Mouse (Mus musculus): ENCODE data around the gene Myo1e. TPM values are rescaled to one million over a fixed set of nuclear protein-coding genes. Genes with fewer than 3 reads are reported as not detected.
A peak's percentile ranks its signal among the peaks of the same experiment; 100 is the strongest.

The Myo1e gene
- 10 to 100 TPM in 1 of 2 experiments, 1 to 10 TPM in 1; 9.7 to 11.2 TPM for total RNA-seq (2021)
- long read RNA-seq, experiment 1, full-length matches to known transcripts: 4 of 13 reads
- long read RNA-seq, experiment 1, partial matches to known transcripts: 0 of 13 reads
- long read RNA-seq, experiment 1, other reads (novel, unspliced or antisense): 9 of 13 reads
- long read RNA-seq, experiment 2, full-length matches to known transcripts: 4 of 15 reads
- long read RNA-seq, experiment 2, partial matches to known transcripts: 1 of 15 reads
- long read RNA-seq, experiment 2, other reads (novel, unspliced or antisense): 10 of 15 reads

GRCm38 (mm10) chr9:70207151-70207831, at the start of gene Myo1e:
Gene Myo1e, plus strand, starts transcription at chr9:70207350.
- DNase-seq: peak; percentile 94 to 97

GRCm38 (mm10) chr9:70160071-70160470, 47.1 kb upstream of the Myo1e start:
- DNase-seq: no peak

- DNase-seq: peak in 1 of 2 experiments; percentile 5
These were observed 38.2 kb upstream of the Myo1e start for GRCm38 (mm10) chr9:70168973-70169372.

GRCm38 (mm10) chr9:70174291-70174848, 32.8 kb upstream of the Myo1e start:
- DNase-seq: no peak

GRCm38 (mm10) chr9:70174896-70175295, 32.3 kb upstream of the Myo1e start:
- no peak for DNase-seq

GRCm38 (mm10) chr9:70176291-70176690, 30.9 kb upstream of the Myo1e start:
- no peak for DNase-seq

GRCm38 (mm10) chr9:70181719-70182118, 25.4 kb upstream of the Myo1e start:
- no peak for DNase-seq

- no peak for DNase-seq
These were observed 24.5 kb upstream of the Myo1e start for GRCm38 (mm10) chr9:70182639-70183038.

GRCm38 (mm10) chr9:70192336-70192735, 14.8 kb upstream of the Myo1e start:
- no peak for DNase-seq

- no peak for DNase-seq
These were observed 12.5 kb upstream of the Myo1e start for GRCm38 (mm10) chr9:70194622-70195021.

- no peak for DNase-seq
These were observed 10.0 kb upstream of the Myo1e start for GRCm38 (mm10) chr9:70196956-70197659.

GRCm38 (mm10) chr9:70197992-70198391, 9.2 kb upstream of the Myo1e start:
- no peak for DNase-seq

- peak; percentile 33 to 74 for DNase-seq
These were observed 4.4 kb upstream of the Myo1e start for GRCm38 (mm10) chr9:70202753-70203152.

GRCm38 (mm10) chr9:70203267-70204076, 3.7 kb upstream of the Myo1e start:
- DNase-seq: no peak

GRCm38 (mm10) chr9:70207981-70208521, 901 bp downstream of the Myo1e start:
- peak; percentile 55 to 67 for DNase-seq

GRCm38 (mm10) chr9:70208751-70209150, 1.6 kb downstream of the Myo1e start:
- DNase-seq: peak in 1 of 2 experiments; percentile 30

- DNase-seq: peak; percentile 58 to 75
These were observed 2.3 kb downstream of the Myo1e start for GRCm38 (mm10) chr9:70209296-70210049.

GRCm38 (mm10) chr9:70211638-70212037, 4.5 kb downstream of the Myo1e start:
- DNase-seq: no peak

- DNase-seq: no peak
These were observed 9.4 kb downstream of the Myo1e start for GRCm38 (mm10) chr9:70216517-70216916.

GRCm38 (mm10) chr9:70219295-70219931, 12.3 kb downstream of the Myo1e start:
- no peak for DNase-seq

Data from heart, adult 18-20 months (tissue).